Mouse (Mus musculus): Measurements from ENCODE around the gene Prrc2b.

DNA sequence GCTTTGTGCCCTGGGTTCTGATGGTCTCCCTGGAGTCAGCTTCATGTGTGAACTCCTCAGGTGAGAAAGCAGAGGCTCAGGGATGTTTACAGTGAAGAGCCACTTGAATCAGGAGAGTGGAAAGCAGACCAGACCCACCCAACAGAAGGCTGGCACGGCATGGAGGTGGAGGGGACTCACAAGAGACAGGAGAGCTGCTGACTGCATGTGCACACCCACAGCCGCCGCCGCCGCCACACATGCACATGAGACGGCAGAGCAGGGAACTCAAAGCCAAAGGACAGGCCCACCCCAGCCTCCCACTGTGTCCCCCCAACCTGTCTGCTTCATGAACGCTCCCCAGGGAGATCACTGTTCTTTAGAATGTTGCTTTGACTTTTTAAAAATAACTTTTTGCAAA lies 46.8 kb upstream of the Prrc2b start:
- TF ChIP-seq CTCF (IDR thresholded peaks at IDR 0.05; ENCODE audit: low read depth, low read length) (no peak), POLR2A (IDR thresholded peaks at IDR 0.05; ENCODE audit: extremely low read depth, insufficient read depth, low read length) (no peak)

Measured in liver, adult 2 months (tissue).